Mouse (Mus musculus): ENCODE measurements around the gene Slc25a34. TPM values are rescaled to one million over a fixed set of nuclear protein-coding genes. Genes with fewer than 3 reads are reported as not detected.
A peak's percentile ranks its signal among the peaks of the same experiment; 100 is the strongest.

Slc25a34 gene
- not detected in 2 replicates for polyA plus RNA-seq (2014; fragmentation: Nextera tagmentation; extraction: Ambion mirVana)

DNA sequence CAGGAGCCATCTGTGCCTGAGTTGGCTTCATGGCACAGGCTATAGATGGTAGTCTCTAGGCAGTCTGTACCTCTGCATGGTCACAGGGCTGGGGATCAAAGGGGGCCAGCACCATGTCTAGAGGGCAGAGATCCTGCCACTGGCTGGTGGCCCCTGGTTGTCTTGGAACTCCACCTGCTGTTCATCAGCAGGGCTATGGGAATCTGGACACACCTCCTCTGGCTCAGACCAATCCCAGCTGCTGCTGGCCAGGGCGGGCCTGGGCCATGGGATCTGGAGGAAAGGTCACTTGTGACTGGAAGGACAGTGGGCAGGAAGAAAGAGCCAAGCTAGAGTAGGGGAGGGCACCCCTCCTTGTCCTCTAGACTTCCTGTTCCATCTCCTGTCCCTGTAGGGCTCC is at the start of gene Slc25a34:
TSS of gene Slc25a34 (minus strand) at position 156 of the 400 bp plus-strand sequence.
- no peak within 1 kb of the TSS for H3K27ac ChIP-seq (ENCODE audit: low read depth, low read length)
- no peak for DNase-seq (ENCODE audit: low spot score)

DNA sequence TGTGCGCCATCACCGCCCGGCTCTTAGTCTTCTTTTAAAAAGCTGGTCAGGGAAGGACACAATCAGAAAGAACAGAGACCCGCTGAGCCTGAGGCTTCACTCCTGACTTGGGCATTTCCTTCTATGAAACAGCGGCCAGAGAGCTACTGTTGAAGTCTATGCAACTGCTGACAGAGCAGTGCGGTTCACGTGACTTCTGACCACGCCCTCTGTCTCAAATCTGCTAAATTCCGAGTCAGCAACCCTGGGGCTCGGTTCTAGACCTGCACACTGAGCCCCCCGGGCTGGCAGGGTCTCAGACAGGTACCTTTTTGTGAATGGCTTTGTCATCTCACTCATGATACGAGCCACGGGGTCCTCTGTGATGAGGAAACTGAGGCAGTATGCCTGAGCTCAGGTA is 48.7 kb upstream of the Slc25a34 start:
- H3K9me3 ChIP-seq (ENCODE audit: control insufficient read depth, low read length) = no peaks in the 10 kb centered on the region
- H3K4me1 ChIP-seq (ENCODE audit: control insufficient read depth, insufficient read depth, low read length) = no peaks in the 10 kb centered on the region
- WGBS = 74% methylated on average over 13 of the region's 13 CpGs
- no peak overlapping the region for H3K4me2 ChIP-seq (ENCODE audit: low read depth)
- no peak overlapping the region for H3K27ac ChIP-seq (ENCODE audit: low read depth, low read length)
- ATAC-seq (ENCODE audit: insufficient read depth, low FRiP score, low TSS enrichment) (no peak), DNase-seq (ENCODE audit: low spot score) (no peak)
- H3K36me3 ChIP-seq (ENCODE audit: control insufficient read depth, insufficient read depth, low read length) = no peaks in the 10 kb centered on the region
- H3K27me3 ChIP-seq (ENCODE audit: control insufficient read depth, insufficient read depth, low read length) = no peaks in the 10 kb centered on the region
- H3K9ac ChIP-seq (ENCODE audit: low read length) = no peak overlapping the region
- H3K4me3 ChIP-seq (ENCODE audit: low read depth, low read length) = no peak overlapping the region

More for the DNA sequence above, at the start of gene Slc25a34:
- Histone ChIP-seq H3K27me3 (ENCODE audit: control insufficient read depth, insufficient read depth, low read length) (no peaks in the 10 kb centered on the region), H3K4me3 (ENCODE audit: low read depth, low read length) (no peak within 1 kb of the TSS), H3K9me3 (ENCODE audit: control insufficient read depth, low read length) (no peaks in the 10 kb centered on the region), H3K4me1 (ENCODE audit: control insufficient read depth, insufficient read depth, low read length) (no peaks in the 10 kb centered on the region), H3K36me3 (ENCODE audit: control insufficient read depth, insufficient read depth, low read length) (peaks cover 3% of the 10 kb centered on the region; the same call in 1 of the 2 replicates), H3K9ac (ENCODE audit: low read length) (0 out of 2 replicates have a peak within 1 kb of the TSS, but pooled peaks have one; percentile 6), H3K4me2 (ENCODE audit: low read depth) (no peak within 1 kb of the TSS)
- no peak for ATAC-seq (ENCODE audit: insufficient read depth, low FRiP score, low TSS enrichment)
- WGBS = 56% methylated on average over 1 of the region's 1 CpGs

DNA sequence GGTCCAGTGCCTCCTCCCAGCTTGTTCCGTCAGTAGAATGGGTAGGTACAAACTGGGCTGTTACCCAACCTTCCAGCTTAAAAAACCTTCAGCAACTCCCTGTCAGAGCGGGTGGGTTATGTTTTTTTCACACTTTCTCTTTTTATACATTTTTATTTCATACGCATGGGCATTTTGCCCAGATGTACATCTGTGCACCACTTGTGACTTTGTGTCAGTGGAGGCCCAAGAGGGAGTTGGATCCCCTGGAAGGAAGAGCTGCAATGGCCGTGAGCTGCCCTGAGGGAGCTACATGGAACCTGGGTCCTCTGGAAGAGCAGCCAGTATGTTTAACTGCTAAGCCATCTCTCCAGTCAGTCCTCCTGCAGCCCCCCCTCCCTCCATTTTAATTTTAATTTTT is 47.8 kb upstream of the Slc25a34 start:
- Histone ChIP-seq H3K9ac (ENCODE audit: low read length) (no peak overlapping the region), H3K27ac (ENCODE audit: low read depth, low read length) (no peak overlapping the region), H3K4me2 (ENCODE audit: low read depth) (no peak overlapping the region), H3K27me3 (ENCODE audit: control insufficient read depth, insufficient read depth, low read length) (no peaks in the 10 kb centered on the region), H3K36me3 (ENCODE audit: control insufficient read depth, insufficient read depth, low read length) (no peaks in the 10 kb centered on the region), H3K4me3 (ENCODE audit: low read depth, low read length) (no peak overlapping the region), H3K9me3 (ENCODE audit: control insufficient read depth, low read length) (no peaks in the 10 kb centered on the region), H3K4me1 (ENCODE audit: control insufficient read depth, insufficient read depth, low read length) (no peaks in the 10 kb centered on the region)
- DNase-seq (ENCODE audit: low spot score) = no peak
- WGBS = 88% methylated on average over 4 of the region's 4 CpGs
- no peak for ATAC-seq (ENCODE audit: insufficient read depth, low FRiP score, low TSS enrichment)

DNA sequence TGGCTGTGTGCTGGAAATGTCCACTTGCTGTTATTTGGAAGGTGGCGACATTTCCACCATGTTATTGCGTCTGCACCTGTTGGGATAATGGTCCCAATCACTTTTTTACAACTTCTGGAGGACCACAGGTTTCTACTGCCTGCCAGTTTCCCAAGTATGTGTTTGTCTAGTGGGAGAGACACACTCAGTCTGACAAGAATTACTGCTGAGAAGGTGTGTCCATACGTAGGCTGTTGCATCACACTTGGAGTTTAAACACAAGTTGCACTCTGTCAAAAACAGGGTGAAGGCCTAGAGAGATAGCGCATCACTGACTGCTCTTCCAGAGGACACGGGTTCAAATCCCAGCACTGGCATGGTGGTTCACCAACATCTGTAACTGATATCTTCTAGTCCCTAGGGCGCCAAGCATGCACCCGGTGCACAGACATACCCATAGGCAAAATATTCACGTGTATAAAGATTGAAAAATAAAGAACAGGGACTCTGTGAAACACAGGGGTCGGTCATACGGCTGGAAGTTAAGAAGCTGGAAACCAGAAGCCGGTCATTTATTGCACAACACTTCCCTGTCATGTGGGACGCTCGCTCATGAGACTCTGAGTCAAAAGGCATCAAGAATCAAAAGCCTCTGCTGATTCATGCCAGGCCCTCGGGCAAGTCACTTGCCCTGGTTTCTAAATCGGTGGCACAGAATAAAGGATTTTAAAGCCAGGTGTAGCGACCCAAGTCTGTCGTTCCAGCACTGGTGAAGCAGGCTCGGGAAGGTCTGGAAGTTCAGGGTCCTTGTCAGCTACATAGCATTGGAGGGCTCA is 46.5 kb upstream of the Slc25a34 start:
- no peak overlapping the region for H3K27ac ChIP-seq (ENCODE audit: low read depth, low read length)
- ATAC-seq (ENCODE audit: insufficient read depth, low FRiP score, low TSS enrichment) (no peak), DNase-seq (ENCODE audit: low spot score) (no peak)
- H3K4me2 ChIP-seq (ENCODE audit: low read depth) = no peak overlapping the region
- H3K27me3 ChIP-seq (ENCODE audit: control insufficient read depth, insufficient read depth, low read length) = no peaks in the 10 kb centered on the region
- no peaks in the 10 kb centered on the region for H3K9me3 ChIP-seq (ENCODE audit: control insufficient read depth, low read length)
- H3K4me1 ChIP-seq (ENCODE audit: control insufficient read depth, insufficient read depth, low read length) = no peaks in the 10 kb centered on the region
- no peak overlapping the region for H3K9ac ChIP-seq (ENCODE audit: low read length)
- no peak overlapping the region for H3K4me3 ChIP-seq (ENCODE audit: low read depth, low read length)
- H3K36me3 ChIP-seq (ENCODE audit: control insufficient read depth, insufficient read depth, low read length) = no peaks in the 10 kb centered on the region
- WGBS = 86% methylated on average over 18 of the region's 18 CpGs

DNA sequence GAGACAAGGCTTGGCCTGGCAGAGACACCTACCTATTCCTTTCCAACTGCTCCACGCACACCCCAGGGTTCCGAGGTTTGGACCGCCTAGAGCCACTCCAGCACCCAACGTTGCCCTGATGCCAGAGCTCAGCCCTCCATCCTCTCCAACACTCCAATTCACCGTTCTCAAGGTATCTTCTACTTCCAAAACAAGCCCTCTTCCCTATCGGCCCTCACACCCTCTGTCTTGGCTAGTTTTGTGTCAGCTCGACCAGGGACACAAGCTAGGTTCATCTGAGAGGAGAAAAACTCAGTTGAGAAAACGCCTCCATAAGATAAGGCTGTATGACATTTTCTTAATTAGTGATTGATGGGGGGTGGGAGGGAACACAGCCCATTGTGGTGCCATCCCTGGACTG is 41.2 kb upstream of the Slc25a34 start, which contains the start of gene Plekhm2:
TSS of gene Plekhm2 (minus strand) at position 101 of the 400 bp plus-strand sequence.
- peak within 1 kb of the TSS; percentile 82 for H3K9ac ChIP-seq (ENCODE audit: low read length)
- peak within 1 kb of the TSS; percentile 82 for H3K4me3 ChIP-seq (ENCODE audit: low read depth, low read length)
- no peaks in the 10 kb centered on the region for H3K9me3 ChIP-seq (ENCODE audit: control insufficient read depth, low read length)
- DNase-seq (ENCODE audit: low spot score) (no peak), ATAC-seq (ENCODE audit: insufficient read depth, low FRiP score, low TSS enrichment) (no peak)
- H3K4me1 ChIP-seq (ENCODE audit: control insufficient read depth, insufficient read depth, low read length) = peaks cover 7% of the 10 kb centered on the region
- 0 out of 2 replicates have a peak within 1 kb of the TSS, but pooled peaks have one; percentile 53 for H3K27ac ChIP-seq (ENCODE audit: low read depth, low read length)
- WGBS = 74% methylated on average over 8 of the region's 8 CpGs
- no peaks in the 10 kb centered on the region for H3K36me3 ChIP-seq (ENCODE audit: control insufficient read depth, insufficient read depth, low read length)
- peak within 1 kb of the TSS; percentile 91 for H3K4me2 ChIP-seq (ENCODE audit: low read depth)
- no peaks in the 10 kb centered on the region for H3K27me3 ChIP-seq (ENCODE audit: control insufficient read depth, insufficient read depth, low read length)

DNA sequence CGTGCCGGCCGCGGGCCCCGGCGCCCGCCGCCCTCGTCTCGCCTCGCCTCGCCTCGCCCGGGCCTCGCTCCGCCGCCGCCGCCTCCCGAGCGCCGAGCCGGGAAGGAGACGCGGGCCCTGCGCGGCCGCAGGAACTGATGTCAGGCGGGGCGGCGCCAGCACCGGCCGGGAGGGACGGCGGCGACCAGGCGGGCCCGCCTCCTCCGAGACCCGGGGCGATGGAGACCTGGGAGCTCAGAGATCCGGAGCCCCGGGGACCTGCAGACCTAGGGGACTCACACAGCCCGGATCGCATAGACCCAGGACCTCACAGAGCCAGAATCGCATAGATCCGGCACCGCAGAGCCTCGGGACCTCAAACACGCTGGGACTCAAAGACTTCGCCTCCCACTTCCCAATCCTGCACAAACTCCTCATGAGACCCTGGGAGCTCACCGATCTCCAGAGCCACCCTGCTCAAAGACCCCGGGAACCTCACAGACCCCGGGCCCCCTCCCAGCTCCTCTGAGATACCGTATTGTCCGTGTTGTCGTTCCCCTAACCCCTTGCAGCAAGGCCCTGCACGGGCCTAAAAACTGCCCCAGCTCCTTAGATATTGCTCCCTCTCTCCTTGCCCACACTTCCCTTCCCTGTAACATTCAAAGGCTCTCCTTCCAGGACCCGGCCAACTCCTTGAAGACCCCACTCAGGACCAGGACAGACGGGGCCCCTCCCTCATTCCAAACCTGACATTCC is 40.6 kb upstream of the Slc25a34 start:
- 1% methylated on average over 60 of the region's 60 CpGs for WGBS
- 0 out of 2 replicates have a peak overlapping the region, but pooled peaks have one; percentile 53 for H3K27ac ChIP-seq (ENCODE audit: low read depth, low read length)
- H3K9ac ChIP-seq (ENCODE audit: low read length) = peak overlapping the region; percentile 82

DNA sequence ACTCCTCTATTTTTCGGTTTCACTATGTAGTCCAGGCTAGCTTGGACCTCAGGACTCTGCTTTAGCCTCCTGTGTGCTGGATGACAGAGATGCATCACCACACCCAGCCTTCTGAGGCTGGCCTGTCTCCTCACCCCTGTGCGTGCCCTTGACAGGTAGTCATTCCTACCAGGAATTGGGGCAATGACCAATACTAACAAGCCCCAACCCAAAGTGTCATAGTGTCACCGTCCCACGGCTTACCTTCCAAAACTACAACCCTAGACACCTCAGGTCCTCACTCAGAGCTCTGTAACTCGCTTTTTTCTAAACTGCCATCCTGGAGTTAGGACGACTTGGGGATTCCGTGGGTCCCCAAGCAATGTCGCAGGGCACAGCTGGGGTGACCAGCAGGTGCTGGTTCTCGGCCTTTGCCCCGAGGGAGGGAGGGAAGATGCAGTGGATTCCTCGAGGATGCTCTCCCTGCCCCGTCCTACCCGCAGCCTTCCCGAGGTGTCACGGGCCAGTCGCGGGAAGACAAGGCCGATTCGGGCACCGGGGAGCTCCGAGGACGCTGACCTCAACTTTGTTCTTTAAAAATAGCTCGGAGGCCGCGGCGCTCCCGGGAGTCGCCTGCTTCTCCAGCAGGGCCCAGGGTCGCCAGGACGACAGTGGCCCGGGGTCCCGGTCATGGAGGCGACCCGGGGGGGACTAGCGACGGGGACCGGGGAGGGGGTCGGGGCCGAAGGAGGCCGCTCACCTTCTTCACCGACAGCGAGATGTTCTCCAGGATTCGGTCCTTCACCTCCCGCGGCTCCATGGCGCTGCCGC is 39.7 kb upstream of the Slc25a34 start:
- ATAC-seq (ENCODE audit: insufficient read depth, low FRiP score, low TSS enrichment) = no peak
- H3K9ac ChIP-seq (ENCODE audit: low read length) = peak overlapping the region; percentile 82
- H3K36me3 ChIP-seq (ENCODE audit: control insufficient read depth, insufficient read depth, low read length) = no peaks in the 10 kb centered on the region
- H3K4me1 ChIP-seq (ENCODE audit: control insufficient read depth, insufficient read depth, low read length) = peaks cover 7% of the 10 kb centered on the region
- WGBS = 6% methylated on average over 32 of the region's 47 CpGs
- no peaks in the 10 kb centered on the region for H3K27me3 ChIP-seq (ENCODE audit: control insufficient read depth, insufficient read depth, low read length)
- H3K27ac ChIP-seq (ENCODE audit: low read depth, low read length) = 0 out of 2 replicates have a peak overlapping the region, but pooled peaks have one; percentile 53
- peak; percentile 49 for DNase-seq (ENCODE audit: low spot score)
- H3K4me2 ChIP-seq (ENCODE audit: low read depth) = peak overlapping the region; percentile 91
- peak overlapping the region; percentile 82 for H3K4me3 ChIP-seq (ENCODE audit: low read depth, low read length)
- no peaks in the 10 kb centered on the region for H3K9me3 ChIP-seq (ENCODE audit: control insufficient read depth, low read length)

More for the DNA sequence above, 40.6 kb upstream of the Slc25a34 start:
- ATAC-seq (ENCODE audit: insufficient read depth, low FRiP score, low TSS enrichment) (peak; percentile 67), DNase-seq (ENCODE audit: low spot score) (peak; percentile 77)
- Histone ChIP-seq H3K4me3 (ENCODE audit: low read depth, low read length) (peak overlapping the region; percentile 82), H3K36me3 (ENCODE audit: control insufficient read depth, insufficient read depth, low read length) (no peaks in the 10 kb centered on the region), H3K27me3 (ENCODE audit: control insufficient read depth, insufficient read depth, low read length) (no peaks in the 10 kb centered on the region), H3K4me1 (ENCODE audit: control insufficient read depth, insufficient read depth, low read length) (peaks cover 7% of the 10 kb centered on the region), H3K4me2 (ENCODE audit: low read depth) (peak overlapping the region; percentile 91), H3K9me3 (ENCODE audit: control insufficient read depth, low read length) (no peaks in the 10 kb centered on the region)

DNA sequence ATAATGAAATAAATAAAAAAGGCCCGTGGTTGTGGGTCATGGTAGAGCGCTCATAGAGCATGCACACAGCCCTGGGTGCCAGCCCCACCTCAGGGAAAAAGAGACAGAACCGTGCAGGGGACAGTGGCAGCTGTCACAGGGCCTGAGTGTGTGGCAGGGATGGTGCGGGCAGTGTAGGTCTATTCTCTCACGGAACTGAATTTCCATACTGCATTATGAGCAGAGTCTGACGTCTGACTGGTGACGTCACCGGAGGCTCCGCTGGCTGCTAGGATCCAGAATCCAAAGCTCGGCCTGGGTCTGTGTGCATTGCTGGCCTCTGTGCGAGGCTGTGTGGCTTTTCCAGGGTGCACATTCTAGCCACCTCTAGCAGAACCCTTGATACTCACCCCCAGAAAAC is 37.3 kb upstream of the Slc25a34 start:
- no peak for ATAC-seq (ENCODE audit: insufficient read depth, low FRiP score, low TSS enrichment)
- no peak for DNase-seq (ENCODE audit: low spot score)

More for the DNA sequence above, 37.3 kb upstream of the Slc25a34 start:
- Histone ChIP-seq H3K9me3 (ENCODE audit: control insufficient read depth, low read length) (no peaks in the 10 kb centered on the region), H3K4me1 (ENCODE audit: control insufficient read depth, insufficient read depth, low read length) (peaks cover 7% of the 10 kb centered on the region), H3K27ac (ENCODE audit: low read depth, low read length) (no peak overlapping the region), H3K27me3 (ENCODE audit: control insufficient read depth, insufficient read depth, low read length) (no peaks in the 10 kb centered on the region), H3K4me3 (ENCODE audit: low read depth, low read length) (no peak overlapping the region), H3K9ac (ENCODE audit: low read length) (no peak overlapping the region), H3K36me3 (ENCODE audit: control insufficient read depth, insufficient read depth, low read length) (no peaks in the 10 kb centered on the region), H3K4me2 (ENCODE audit: low read depth) (no peak overlapping the region)
- 95% methylated on average over 11 of the region's 11 CpGs for WGBS

Data from neural tube, embryonic 11.5 days (tissue).